15 mouse cellular contexts compared by ENCODE assay signal in genomic region chr14:66562744-66563143, GRCm38 (mm10).
"Had no signal": no experiment of that assay in that cellular context is flagged by ENCODE, and none has a peak within 500 bp of the region (broad histone marks: within the 10 kb centered on the region; RNA-seq: fewer than 3 reads in every experiment).

No protein-coding gene starts in this region.

- H3K4me1 ChIP-seq: megakaryocyte, embryonic 14.5 days; neural tube, embryonic 12.5 days had no signal

- H3K4me2 ChIP-seq: lung, embryonic 14.5 days; midbrain, embryonic 11.5 days; midbrain, embryonic 13.5 days; neural tube, embryonic 12.5 days had no signal

- H3K36me3 ChIP-seq: midbrain, embryonic 13.5 days; neural tube, embryonic 12.5 days had no signal

- H3K4me3 ChIP-seq: megakaryocyte, embryonic 14.5 days; midbrain, embryonic 13.5 days; neural tube, embryonic 12.5 days had no signal

- H3K27me3 ChIP-seq: megakaryocyte, embryonic 14.5 days; midbrain, embryonic 13.5 days; neural tube, embryonic 12.5 days had no signal

- H3K9me3 ChIP-seq: megakaryocyte, embryonic 14.5 days; midbrain, embryonic 13.5 days; neural tube, embryonic 12.5 days had no signal

- H3K27ac ChIP-seq: midbrain, embryonic 13.5 days; neural tube, embryonic 12.5 days had no signal

- DNase-seq: lung, adult 18-20 months; lung, embryonic 14.5 days; lung, postnatal 10 days; lung, postnatal 4 days; right cerebral cortex, postnatal 25 days; right cerebral cortex, postnatal 4 days; spleen, adult 18-20 months; thymus, adult 18-20 months; thymus, postnatal 14 days; thymus, postnatal 36 days had no signal

- H3K9ac ChIP-seq: lung, embryonic 14.5 days; midbrain, embryonic 13.5 days; neural tube, embryonic 12.5 days had no signal

- ATAC-seq: midbrain, embryonic 13.5 days; midbrain, embryonic 16.5 days had no signal
